Mouse (Mus musculus) frontal cortex, postnatal 25 days (tissue): ENCODE measurements around the gene Adamts4.
A peak's percentile ranks its signal among the peaks of the same experiment; 100 is the strongest.
"Not testable (repeated sequence)": the region's sequence is repeated elsewhere in the genome, so short reads cannot be mapped to it uniquely, and the experiment has no call there.

Experiments
- DNase-seq, 2 experiments: peaks; one replicate each; pipeline ENCODE4 v3.0.0; 2022; ENCODE audit warnings: low spot score in 2 of 2

Gene Adamts4

DNA sequence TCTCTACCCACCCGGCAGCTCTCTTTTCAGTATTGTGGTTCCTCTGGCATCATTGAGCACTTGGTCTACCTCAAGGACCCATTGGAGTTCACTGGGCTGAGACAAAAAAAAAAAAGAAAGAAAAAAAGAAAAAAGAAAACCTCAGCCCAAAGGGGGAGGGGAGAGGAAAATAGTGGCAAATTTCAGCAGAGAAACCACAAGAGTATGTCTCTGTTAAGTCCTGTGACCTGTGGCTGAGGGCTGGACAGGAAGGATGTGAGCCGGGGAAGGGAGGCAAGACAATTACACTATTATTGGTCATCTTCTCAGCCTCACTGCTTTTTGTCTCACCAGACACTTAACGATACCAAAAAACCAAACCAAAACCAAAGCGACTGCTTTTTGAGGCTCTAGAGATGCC is 18.4 kb upstream of the Adamts4 start:
- DNase-seq = no peak

DNA sequence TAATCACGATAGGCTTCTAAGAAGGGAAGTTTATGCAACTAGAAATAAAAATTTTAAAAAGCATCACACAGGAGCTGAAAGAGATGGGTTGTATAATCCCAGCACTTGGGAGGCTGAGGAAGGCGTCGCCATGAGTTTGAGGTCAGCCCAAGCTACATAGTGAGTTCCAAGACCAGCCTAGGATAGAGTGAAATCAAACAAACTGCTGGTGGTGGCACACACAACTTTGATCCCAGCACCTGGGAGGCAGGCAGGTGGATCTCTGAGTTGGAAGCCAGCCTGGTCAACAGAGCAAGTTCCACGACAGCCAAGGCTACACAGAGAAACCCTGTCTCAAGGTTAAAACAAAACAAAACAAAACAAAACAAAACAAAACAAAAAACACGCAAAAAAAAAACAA is 17.9 kb upstream of the Adamts4 start:
- DNase-seq = no peak

DNA sequence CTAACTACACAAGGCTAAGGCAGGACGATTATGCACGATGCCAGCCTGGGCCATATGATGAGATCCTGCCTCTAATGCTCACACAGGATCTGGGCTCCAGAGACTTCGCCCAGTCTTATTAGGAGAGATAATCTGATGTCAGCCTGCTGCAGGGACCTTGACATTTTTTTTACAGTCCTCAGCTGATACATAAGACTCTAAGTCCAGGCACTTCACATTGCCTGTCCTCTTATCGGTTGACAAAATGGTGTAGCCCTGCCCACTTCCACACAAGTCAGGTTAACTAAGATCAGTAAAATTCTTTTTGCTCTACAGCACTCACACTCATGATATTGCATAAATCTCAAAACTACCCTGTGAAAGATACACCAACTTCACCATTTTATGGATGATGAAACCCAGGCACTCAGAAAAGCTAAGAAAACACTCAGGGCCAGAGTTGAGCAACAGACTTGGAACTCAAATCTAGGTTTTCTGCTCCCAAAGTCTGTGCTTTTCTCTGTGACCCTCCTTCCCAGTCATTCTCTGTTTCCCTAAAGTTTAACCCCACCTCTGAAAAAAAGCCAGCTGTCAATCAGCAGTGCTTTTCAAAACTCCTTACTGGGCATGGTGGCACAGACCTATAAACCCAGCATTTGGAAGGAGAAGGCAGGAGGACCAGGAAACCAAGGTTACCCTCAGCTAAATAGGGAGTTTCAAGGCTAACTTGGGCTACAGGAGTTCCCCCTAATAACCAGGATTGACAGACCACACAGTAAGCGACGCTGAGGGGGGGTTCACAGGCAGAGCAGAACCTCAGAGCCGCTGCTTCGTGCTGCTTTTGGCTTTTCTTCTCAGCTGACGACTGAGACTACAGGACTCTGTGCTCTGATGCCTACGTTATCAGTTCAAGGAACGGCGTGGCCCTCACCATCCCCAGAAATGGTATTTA is 17.2 kb upstream of the Adamts4 start:
- DNase-seq = no peak

DNA sequence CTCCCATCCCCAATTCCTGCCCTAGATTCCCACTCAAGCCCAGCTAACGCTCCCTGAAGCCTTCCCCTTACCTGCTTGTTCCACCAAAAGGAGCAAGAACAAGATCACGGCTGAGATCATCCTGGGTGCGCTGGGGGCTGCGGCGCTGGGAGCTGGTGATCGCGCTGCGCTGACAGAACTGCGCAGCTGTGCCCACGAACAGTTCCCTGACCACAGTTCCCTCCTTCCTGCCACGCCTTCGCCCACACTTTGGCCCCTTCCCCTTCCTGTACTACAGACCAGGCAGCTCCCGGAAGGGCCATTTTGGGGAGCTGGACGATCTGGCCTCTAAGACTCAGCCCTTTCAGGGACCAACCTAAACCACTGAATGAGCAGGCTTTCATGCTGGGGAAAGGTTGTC is 16.1 kb upstream of the Adamts4 start, which contains the start of gene Fcer1g:
TSS of gene Fcer1g (minus strand) at position 240 of the 400 bp plus-strand sequence.
- no peak for DNase-seq

DNA sequence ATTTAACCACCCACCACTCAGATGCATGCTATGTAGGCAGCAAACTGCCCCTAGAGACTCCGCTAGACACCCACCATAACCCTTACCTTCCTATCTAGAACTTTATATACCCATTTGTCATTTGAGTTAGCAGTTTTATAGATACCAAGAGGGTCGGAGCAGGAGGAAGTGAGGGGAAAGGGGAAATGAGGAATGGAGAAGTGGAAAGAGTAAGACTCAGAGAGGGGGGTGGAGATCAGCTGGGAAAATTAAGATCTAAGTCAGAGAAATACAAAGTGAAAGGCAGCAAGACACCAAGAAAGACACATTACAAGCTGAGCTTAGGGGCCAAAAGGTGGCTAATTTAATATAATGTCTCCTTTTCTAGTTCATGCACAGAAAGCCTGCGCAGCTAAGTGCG is 15.7 kb upstream of the Adamts4 start:
- DNase-seq = no peak

DNA sequence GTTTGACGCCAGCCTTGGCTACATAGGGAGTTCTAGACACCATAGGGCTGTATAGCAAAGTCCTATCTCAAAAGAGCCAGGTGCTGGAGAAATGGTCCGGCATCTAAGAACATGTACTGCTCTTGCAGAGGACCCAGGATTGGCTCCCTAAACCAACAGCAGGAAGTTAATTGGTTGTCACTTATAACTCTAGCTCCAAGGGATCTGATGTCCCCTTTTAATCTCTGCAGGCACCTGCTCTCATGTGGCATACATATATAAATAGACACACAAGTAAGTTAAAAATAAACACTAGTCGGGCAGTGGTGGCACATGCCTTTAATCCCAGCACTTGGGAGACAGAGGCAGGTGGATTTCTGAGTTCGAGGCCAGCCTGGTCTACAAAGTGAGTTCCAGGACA is 14.4 kb upstream of the Adamts4 start:
- no peak for DNase-seq

DNA sequence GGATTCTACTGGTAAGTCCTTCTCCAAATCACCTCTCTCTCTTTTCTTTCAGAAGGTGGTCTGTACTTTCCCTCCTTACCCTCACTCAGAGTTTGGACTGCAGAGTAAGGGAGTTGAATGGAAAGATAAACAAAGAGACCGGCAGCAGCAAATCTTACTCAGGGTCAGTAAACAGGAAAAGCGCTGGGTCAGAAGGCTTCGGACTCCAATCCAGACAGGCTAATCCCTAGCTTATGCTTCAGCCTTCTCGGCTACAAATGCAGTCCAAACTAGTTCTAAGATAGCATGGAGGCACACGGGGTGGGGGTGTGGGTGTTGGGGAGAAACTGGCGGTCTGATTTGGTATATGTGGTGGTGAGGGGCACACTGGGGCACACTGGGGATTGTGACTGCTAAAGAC is 12.8 kb upstream of the Adamts4 start:
- no peak for DNase-seq

DNA sequence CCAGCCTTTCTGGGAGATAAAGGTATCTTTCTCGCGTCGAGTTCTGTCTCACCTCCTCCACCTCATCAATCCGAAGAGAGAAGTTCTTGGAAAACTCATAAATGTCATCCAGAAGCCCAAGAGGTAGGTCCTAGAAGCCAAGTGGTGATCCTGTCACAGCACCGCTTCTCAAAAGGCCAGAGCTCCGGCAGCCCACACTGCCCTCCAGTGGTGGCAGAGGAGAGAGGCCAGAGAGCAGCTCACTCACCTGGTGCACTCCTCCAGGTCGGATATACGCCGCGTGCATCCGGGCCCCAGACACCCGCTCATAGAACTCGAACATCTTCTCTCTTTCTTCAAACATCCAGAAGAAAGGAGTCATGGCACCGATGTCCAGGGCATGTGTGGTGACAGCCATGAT is 11.8 kb upstream of the Adamts4 start:
- no peak for DNase-seq

DNA sequence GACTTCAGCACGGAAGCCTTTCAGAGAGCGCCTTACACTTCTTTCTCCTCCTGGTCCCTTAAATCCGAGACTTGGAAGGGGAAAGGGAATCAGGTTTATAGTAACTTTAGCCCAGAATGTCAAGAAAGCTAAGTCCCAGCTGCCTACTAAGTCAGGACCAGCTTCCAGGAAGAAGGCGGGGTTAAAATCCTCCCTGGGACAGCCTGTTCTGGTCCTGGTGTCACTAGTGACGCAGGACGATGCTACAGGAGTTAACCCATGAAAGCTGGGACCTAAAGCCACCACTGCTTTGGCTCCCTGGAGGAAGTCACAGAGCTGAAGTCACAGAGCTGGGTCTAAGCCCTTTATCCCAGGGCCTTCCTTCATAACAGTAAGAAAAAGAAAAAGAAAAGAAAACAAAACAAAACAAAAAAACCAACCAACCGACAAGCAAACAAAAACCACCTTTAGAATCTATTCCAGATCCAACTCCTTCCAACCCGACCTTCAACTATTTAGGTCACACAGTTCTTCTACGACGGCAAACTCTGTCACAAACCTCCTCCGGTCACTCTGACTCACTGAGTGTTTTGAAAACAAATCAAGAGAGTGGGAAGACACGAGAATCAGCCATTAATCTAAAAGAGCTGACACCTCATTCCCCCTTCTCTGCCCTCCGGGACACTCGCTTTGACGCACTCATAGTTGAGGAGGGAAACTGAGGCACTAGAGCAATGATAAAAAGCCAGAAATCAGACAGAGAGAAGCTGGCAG is 10.1 kb upstream of the Adamts4 start:
- DNase-seq = no peak

DNA sequence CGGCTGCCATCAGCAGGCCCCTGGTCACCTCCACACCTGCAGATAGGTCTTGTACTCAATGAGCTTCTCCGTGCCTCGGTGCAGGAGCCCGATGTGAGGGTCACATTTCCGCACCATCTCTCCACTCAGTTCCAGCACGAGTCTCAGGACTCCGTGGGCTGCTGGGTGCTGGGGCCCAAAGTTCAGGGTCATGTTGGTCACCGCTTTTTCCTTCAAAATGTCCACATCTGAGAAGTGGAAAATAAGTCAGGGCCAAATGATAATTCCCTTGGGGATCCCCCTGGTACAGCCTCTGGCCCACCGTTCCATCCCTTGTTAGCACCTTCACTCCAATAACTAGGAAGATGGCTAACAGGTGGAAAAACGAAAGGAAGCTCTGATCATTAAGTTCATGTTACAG is 9.3 kb upstream of the Adamts4 start:
- no peak for DNase-seq

DNA sequence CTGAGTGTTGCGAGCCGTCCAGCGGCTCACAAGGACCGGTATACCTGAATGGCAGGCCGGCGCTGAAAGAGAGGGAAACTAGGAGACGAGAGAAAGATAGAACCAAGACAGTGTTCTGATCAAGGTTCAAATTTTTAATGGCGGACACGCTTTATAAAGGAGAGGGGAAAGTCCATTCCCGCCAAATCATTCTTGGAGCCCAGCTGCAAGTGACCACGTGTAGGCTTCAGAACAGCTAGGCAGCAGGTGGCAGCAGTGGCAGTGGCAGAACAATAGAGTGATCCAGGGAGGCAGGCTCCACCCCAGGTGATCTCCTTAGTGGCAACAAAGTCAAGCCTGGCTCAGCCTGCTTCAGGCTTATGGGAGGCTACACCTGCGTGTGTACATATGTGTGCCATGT is 8.3 kb upstream of the Adamts4 start:
- not testable (repeated sequence) for DNase-seq

DNA sequence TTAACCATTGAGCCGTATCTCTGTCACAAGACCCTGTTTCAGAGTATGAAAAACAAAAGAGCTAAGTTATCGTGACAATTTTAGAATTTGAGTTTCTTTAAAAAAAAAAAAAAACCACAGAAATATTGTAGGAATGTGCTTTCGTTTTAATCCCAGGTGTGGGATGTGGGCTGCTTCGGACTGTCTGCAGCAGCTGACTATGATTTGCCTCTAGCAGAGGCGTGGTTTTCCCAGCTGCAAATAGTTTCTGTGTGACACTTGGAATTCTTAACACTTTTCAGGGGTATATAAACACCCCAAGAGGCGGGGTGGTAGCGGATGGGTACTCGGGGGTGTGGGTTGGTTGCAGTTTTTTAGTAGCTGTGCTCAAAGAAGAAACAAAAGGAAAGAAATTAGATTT is 4.9 kb upstream of the Adamts4 start:
- DNase-seq = no peak

DNA sequence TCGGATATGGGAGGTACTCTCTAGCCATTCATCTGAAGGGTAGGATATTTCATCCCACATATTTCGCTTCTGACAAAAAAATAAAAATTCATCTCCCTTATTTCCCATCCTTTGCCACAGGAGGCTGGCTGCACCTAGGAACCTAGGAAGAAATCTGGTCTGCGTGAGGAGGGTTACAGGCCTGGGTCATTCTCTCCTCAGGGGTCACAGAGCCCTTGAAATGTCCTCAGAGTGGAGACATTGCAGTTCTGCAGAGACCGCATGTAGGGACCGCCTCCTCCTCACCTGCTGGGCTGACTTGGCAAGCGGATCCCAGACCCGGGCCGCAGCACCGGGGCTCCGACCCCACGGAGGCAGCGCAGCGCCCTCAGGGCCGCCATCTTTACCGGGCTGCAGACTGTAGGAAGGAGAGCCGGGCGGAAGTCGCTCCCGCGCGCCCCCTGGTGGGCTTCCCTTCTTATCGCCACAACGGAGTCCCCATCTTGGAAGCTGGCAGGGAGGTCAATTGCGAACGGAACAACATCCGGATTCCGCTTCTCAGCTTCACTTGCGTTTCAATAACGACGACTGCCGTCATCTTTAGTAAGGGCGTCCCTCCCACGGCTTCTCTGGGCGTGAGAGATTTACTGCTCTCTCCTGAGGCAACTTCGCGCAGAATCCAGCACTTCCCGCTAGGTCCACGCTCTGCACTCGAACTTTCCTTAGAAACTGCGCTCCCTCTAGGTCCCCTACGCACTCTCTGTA is 3.3 kb upstream of the Adamts4 start:
- DNase-seq = peak; percentile 95 to 98

DNA sequence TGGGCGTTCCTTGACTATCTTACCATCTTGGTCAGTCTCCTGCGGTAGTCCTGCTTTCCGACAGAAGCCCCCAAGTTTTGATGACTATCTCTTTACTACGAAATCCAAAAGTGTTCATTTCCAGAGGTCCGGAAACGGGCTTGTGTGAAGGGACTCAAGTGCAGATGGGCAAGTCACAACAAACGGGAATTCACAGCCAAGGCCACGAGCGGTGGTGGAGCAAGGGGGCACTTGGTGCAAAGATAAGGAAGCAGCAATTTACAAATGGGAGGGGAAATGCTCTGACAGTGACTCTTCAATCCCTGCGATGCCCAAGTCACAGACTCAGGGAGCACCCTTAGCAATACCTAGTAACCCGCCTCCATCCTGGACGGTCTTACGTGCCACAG is 2.8 kb upstream of the Adamts4 start:
- DNase-seq = no peak

DNA sequence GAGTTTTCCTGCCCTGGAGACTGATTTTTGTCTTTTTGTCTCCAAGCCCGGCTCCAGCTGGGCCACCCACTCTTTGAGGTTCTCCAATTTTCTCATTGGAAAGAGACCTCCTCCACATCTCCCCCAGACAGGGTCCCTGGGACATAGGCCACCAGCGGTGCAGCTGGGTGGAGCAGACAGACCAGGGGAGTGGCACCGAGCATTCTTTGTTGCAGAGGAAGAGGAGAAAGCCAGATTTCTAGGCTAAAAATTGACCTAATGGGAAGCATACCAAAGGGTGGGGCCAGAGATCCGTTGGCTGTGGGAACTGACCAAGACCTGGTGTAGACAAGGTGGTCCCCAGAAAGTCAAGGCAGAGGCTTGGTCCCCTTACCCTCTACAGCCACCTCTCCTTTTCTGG is 2.3 kb upstream of the Adamts4 start:
- no peak for DNase-seq

DNA sequence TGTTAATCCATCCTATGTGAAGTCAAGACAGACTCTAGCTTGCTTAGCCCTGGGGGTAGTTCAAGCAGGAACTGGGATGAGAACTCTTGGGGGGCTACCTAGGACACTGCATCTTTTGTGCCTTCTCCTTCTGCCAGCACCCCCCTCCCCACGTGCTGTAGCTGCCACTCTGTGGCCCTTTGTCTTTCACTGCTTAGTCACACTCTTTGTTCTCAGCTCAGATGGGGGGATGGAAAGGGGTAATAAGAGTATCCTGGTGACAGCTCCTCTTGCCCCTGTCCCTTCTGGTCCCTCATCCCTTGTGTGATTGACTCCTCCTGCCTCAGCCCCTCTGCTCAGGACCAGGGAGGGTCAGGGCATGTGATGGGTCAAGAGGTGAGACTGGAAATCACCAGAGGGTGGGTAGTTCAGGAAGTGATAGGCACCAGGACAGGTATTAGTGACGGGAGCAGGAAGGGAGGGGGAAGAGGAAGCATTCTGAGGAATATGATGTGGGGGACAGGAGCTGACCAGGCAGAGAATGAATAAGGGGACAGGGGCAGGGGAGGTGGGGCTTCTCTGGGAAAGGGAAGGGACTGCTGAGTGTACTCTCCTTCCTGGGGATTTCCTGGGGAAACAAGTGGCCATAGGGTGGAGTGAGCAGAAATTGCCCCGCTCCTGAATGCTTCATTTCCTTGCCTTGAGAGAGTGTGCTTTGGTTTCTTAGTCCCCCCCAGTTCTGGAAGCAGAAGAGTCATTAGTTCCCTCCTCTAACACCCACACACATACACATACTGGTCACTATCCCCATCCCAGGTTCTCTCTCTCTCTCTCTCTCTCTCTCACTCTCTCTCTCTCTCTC is 1.6 kb upstream of the Adamts4 start:
- no peak for DNase-seq

DNA sequence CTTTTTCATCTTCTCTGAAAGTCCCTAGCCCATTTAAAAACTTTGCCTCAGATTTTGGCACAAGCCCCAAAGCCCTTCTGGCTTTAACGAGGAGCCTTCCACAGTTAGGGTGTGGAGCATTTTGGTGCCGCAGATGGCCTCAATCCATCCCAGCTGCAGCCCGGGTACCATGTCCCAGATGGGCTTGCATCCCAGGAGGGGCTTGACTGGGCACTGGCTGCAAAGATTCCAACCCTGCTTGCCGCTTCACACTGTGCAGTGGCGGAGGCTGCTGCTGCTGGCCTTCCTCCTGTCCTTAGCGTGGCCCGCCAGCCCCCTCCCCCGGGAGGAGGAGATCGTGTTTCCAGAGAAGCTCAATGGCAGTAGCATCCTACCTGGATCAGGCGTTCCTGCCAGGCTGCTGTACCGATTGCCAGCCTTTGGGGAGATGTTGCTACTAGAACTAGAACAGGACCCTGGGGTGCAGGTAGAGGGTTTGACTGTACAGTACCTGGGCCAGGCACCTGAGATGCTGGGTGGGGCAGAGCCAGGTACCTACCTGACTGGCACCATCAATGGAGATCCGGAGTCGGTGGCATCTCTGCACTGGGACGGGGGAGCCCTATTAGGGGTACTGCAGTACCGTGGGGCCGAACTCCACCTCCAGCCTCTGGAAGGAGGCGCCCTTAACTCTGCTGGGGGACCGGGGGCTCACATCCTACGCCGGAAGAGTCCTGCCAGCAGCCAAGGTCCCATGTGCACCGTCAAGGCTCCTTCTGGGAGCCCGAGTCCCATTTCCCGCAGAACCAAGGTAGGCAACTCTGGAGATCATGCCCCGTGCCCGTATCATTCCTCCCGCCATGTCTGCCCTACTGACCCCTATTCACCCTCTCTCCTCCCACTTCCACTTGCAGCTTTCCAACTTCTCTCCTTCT is 716 bp downstream of the Adamts4 start, which contains the start of gene Ndufs2:
TSS of gene Ndufs2 (minus strand) at position 709 of the 914 bp plus-strand sequence.
- no peak for DNase-seq

DNA sequence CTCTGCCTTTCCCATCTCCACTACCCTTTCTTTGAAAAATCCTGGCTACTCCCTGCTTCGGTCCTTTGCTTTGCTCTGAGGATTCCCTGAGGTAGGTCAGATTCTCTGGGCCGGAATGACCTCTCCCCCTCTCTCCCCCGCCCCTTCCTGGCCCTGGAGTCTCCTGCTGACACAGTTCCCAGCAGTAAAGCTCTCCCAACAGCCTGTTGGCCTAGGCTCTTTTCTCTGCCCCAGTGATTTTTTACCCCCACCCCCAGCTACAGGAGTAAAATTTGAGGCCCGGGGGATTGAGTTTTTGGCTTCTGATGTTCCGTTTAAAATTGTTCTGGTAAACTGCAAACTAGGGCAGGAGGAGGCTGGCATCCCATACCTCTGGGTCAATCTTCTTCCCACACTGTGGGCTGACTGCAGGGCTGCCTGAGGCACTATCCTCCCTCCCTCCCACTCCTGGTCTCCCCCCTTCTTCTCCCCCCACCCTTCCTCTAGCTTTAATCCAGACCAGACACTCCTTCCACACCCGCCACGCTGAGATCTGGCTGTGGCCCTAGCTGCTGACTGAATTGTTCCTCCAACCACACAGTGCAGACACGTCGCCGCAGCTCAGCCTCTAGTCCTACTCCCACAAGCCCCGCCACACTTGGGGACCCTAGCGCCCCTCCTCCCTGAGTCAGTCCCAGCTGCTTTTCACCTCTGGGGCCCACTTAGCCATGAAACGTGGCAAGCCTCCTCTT is 1.5 kb downstream of the Adamts4 start:
- DNase-seq = no peak

DNA sequence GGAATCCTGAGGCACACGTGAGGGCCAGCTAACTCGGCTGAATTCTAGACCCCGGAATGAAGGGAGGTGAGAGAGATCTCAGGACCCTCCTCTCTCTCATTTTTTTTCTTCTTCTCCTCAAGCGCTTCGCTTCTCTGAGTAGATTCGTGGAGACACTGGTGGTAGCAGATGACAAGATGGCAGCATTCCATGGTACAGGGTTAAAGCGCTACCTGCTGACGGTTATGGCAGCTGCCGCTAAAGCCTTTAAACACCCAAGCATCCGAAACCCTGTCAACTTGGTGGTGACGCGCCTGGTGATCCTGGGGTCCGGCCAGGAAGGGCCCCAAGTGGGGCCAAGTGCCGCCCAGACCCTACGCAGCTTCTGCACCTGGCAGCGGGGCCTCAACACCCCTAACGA is 2.2 kb downstream of the Adamts4 start:
- DNase-seq = no peak
